Mouse (Mus musculus): Measurements from ENCODE around the gene Cass4. TPM values are rescaled to one million over a fixed set of nuclear protein-coding genes. Genes with fewer than 3 reads are reported as not detected.

Cass4 gene
- polyA plus RNA-seq, 1 experiment, result 0.30 TPM

- no peaks in the 10 kb centered on the region for H3K36me3 ChIP-seq (ENCODE audit: control insufficient read depth, insufficient read depth, low read length)
- no peak overlapping the region for H3K4me3 ChIP-seq (ENCODE audit: insufficient read depth, low read depth, low read length)
- H3K27ac ChIP-seq (ENCODE audit: insufficient read depth, low read depth, low read length), result no peak overlapping the region
- no peaks in the 10 kb centered on the region for H3K27me3 ChIP-seq (replicated peaks; ENCODE audit: control insufficient read depth, insufficient read depth, low read length)
- no peaks in the 10 kb centered on the region for H3K4me1 ChIP-seq (ENCODE audit: control insufficient read depth, insufficient read depth, low read length)
- no peak for DNase-seq
- WGBS, result 84% methylated on average over 3 of the region's 3 CpGs
- TF ChIP-seq POLR2A (IDR thresholded peaks at IDR 0.05; ENCODE audit: low read depth, low read length) (no peak), CTCF (conservative IDR thresholded peaks at IDR 0.05; ENCODE audit: insufficient read depth, insufficient read length, low read depth, low read length) (no peak)
These were observed 8.9 kb upstream of the Cass4 start for GRCm38 (mm10) chr2:172384715-172385114.

GRCm38 (mm10) chr2:172390341-172390740, 3.3 kb upstream of the Cass4 start:
- TF ChIP-seq CTCF (conservative IDR thresholded peaks at IDR 0.05; ENCODE audit: insufficient read depth, insufficient read length, low read depth, low read length) (no peak), POLR2A (IDR thresholded peaks at IDR 0.05; ENCODE audit: low read depth, low read length) (no peak)
- Histone ChIP-seq H3K4me1 (ENCODE audit: control insufficient read depth, insufficient read depth, low read length) (no peaks in the 10 kb centered on the region), H3K36me3 (ENCODE audit: control insufficient read depth, insufficient read depth, low read length) (no peaks in the 10 kb centered on the region), H3K4me3 (ENCODE audit: insufficient read depth, low read depth, low read length) (no peak overlapping the region), H3K27ac (ENCODE audit: insufficient read depth, low read depth, low read length) (no peak overlapping the region), H3K27me3 (replicated peaks; ENCODE audit: control insufficient read depth, insufficient read depth, low read length) (no peaks in the 10 kb centered on the region)
- 32% methylated on average over 6 of the region's 6 CpGs for whole genome bisulfite sequencing
- no peak for DNase-seq

- no peaks in the 10 kb centered on the region for H3K36me3 ChIP-seq (ENCODE audit: control insufficient read depth, insufficient read depth, low read length)
- DNase-seq, result no peak
- TF ChIP-seq POLR2A (IDR thresholded peaks at IDR 0.05; ENCODE audit: low read depth, low read length), result no peak
- TF ChIP-seq CTCF (conservative IDR thresholded peaks at IDR 0.05; ENCODE audit: insufficient read depth, insufficient read length, low read depth, low read length), result no peak
- H3K27me3 ChIP-seq (replicated peaks; ENCODE audit: control insufficient read depth, insufficient read depth, low read length), result no peaks in the 10 kb centered on the region
- H3K4me3 ChIP-seq (ENCODE audit: insufficient read depth, low read depth, low read length), result no peak overlapping the region
- WGBS, result 62% methylated on average over 10 of the region's 10 CpGs
- no peak overlapping the region for H3K27ac ChIP-seq (ENCODE audit: insufficient read depth, low read depth, low read length)
- no peaks in the 10 kb centered on the region for H3K4me1 ChIP-seq (ENCODE audit: control insufficient read depth, insufficient read depth, low read length)
These were observed 1.5 kb upstream of the Cass4 start for GRCm38 (mm10) chr2:172392041-172392521.

- no peak for DNase-seq
- WGBS, result 83% methylated on average over 2 of the region's 2 CpGs
- H3K4me1 ChIP-seq (ENCODE audit: control insufficient read depth, insufficient read depth, low read length), result no peaks in the 10 kb centered on the region
- no peaks in the 10 kb centered on the region for H3K36me3 ChIP-seq (ENCODE audit: control insufficient read depth, insufficient read depth, low read length)
- TF ChIP-seq POLR2A (IDR thresholded peaks at IDR 0.05; ENCODE audit: low read depth, low read length), result no peak
- TF ChIP-seq CTCF (conservative IDR thresholded peaks at IDR 0.05; ENCODE audit: insufficient read depth, insufficient read length, low read depth, low read length), result no peak
- no peaks in the 10 kb centered on the region for H3K27me3 ChIP-seq (replicated peaks; ENCODE audit: control insufficient read depth, insufficient read depth, low read length)
- no peak overlapping the region for H3K27ac ChIP-seq (ENCODE audit: insufficient read depth, low read depth, low read length)
- H3K4me3 ChIP-seq (ENCODE audit: insufficient read depth, low read depth, low read length), result no peak overlapping the region; the same call in 1 of the 2 replicates
These were observed 428 bp downstream of the Cass4 start for GRCm38 (mm10) chr2:172394052-172394392.

- TF ChIP-seq POLR2A (IDR thresholded peaks at IDR 0.05; ENCODE audit: low read depth, low read length), result no peak
- no peak for TF ChIP-seq CTCF (conservative IDR thresholded peaks at IDR 0.05; ENCODE audit: insufficient read depth, insufficient read length, low read depth, low read length)
- no peak for DNase-seq
- Histone ChIP-seq H3K27me3 (replicated peaks; ENCODE audit: control insufficient read depth, insufficient read depth, low read length) (no peaks in the 10 kb centered on the region), H3K4me3 (ENCODE audit: insufficient read depth, low read depth, low read length) (no peak overlapping the region), H3K27ac (ENCODE audit: insufficient read depth, low read depth, low read length) (no peak overlapping the region), H3K36me3 (ENCODE audit: control insufficient read depth, insufficient read depth, low read length) (no peaks in the 10 kb centered on the region), H3K4me1 (ENCODE audit: control insufficient read depth, insufficient read depth, low read length) (no peaks in the 10 kb centered on the region)
- 79% methylated on average over 4 of the region's 4 CpGs for WGBS
These were observed 1.1 kb downstream of the Cass4 start for GRCm38 (mm10) chr2:172394671-172395070.

GRCm38 (mm10) chr2:172395961-172396360, 2.4 kb downstream of the Cass4 start:
- no peak overlapping the region for H3K27ac ChIP-seq (ENCODE audit: insufficient read depth, low read depth, low read length)
- 59% methylated on average over 9 of the region's 9 CpGs for WGBS

GRCm38 (mm10) chr2:172399901-172400300, 6.3 kb downstream of the Cass4 start:
- DNase-seq, result no peak
- Histone ChIP-seq H3K4me1 (ENCODE audit: control insufficient read depth, insufficient read depth, low read length) (no peaks in the 10 kb centered on the region), H3K36me3 (ENCODE audit: control insufficient read depth, insufficient read depth, low read length) (no peaks in the 10 kb centered on the region), H3K4me3 (ENCODE audit: insufficient read depth, low read depth, low read length) (no peak overlapping the region), H3K27me3 (replicated peaks; ENCODE audit: control insufficient read depth, insufficient read depth, low read length) (no peaks in the 10 kb centered on the region), H3K27ac (ENCODE audit: insufficient read depth, low read depth, low read length) (no peak overlapping the region)
- TF ChIP-seq CTCF (conservative IDR thresholded peaks at IDR 0.05; ENCODE audit: insufficient read depth, insufficient read length, low read depth, low read length) (no peak), POLR2A (IDR thresholded peaks at IDR 0.05; ENCODE audit: low read depth, low read length) (no peak)
- WGBS, result 25% methylated on average over 9 of the region's 9 CpGs

More at GRCm38 (mm10) chr2:172395961-172396360, 2.4 kb downstream of the Cass4 start:
- H3K4me3 ChIP-seq (ENCODE audit: insufficient read depth, low read depth, low read length), result no peak overlapping the region
- no peaks in the 10 kb centered on the region for H3K4me1 ChIP-seq (ENCODE audit: control insufficient read depth, insufficient read depth, low read length)
- H3K36me3 ChIP-seq (ENCODE audit: control insufficient read depth, insufficient read depth, low read length), result no peaks in the 10 kb centered on the region
- DNase-seq, result no peak
- TF ChIP-seq POLR2A (IDR thresholded peaks at IDR 0.05; ENCODE audit: low read depth, low read length), result no peak
- TF ChIP-seq CTCF (conservative IDR thresholded peaks at IDR 0.05; ENCODE audit: insufficient read depth, insufficient read length, low read depth, low read length), result no peak
- H3K27me3 ChIP-seq (replicated peaks; ENCODE audit: control insufficient read depth, insufficient read depth, low read length), result no peaks in the 10 kb centered on the region

All from kidney, adult 2 months (tissue).